Mouse (Mus musculus) brain, embryonic 18.5 days (tissue): ENCODE data around the gene Nsf.

Experiments
- DNase-seq: peaks from one replicate; pipeline ENCODE4 v3.0.0-alpha.2; 2012; ENCODE audit warnings: low read depth, low spot score

The Nsf gene

DNA sequence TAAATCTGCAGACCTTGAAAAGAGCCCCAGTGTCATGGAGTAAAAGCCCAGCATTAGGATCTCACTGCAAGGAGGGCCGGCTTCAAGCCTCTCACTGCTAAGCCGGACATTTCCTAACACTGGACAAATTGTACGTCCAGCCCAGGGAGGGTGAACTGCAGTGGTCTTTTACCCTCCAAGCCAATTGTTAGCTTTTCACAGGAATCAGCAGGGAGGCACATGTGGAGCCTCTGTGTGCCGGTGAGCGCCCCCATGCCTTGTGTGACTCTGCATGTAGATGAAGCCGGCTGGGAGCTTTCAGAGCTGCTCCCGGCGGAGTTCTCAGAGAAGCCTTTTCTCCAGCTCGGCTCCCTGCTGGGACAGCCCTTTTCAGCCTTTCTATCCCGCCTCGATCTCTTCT lies 113.0 kb downstream of the Nsf start:
- DNase-seq = peak; percentile 54

DNA sequence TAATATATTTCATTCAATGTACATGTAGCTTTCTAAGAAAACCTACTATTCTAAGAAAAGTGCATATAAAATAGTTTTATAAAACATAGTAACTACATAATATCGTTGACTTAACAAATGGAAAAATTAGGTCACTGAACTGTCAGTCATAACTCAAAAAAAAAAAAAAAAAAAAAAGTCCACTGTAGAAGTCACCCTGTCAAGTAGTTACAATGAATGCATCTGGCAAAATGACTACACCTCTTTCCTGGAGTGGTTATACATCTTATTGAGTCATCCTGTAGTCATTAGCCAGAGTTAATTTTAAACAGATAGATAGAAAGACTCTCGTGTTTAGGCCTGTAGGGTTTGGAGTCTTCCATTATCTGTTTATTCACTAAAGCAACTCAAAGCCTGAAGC lies 114.9 kb downstream of the Nsf start:
- DNase-seq = no peak

DNA sequence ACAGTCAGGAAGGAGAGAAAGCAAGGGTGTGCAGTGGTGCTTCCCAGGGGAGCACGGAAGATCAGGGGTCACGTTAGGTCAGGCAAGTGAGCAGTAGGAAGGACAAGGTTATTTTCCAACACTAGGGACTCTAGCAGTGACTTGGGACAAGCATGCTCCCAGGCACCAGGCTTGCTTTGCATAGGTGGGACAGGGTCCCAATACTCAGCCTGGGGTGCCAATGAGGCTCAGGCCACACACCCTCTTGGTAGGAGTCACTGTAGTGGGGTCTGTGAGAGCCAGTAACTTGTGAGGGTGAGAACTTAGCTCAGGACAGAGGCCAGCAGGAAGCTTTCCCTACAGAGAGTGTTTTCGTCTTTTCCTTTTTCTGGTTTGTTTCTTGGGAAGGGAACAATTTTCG lies 121.5 kb downstream of the Nsf start:
- no peak for DNase-seq

DNA sequence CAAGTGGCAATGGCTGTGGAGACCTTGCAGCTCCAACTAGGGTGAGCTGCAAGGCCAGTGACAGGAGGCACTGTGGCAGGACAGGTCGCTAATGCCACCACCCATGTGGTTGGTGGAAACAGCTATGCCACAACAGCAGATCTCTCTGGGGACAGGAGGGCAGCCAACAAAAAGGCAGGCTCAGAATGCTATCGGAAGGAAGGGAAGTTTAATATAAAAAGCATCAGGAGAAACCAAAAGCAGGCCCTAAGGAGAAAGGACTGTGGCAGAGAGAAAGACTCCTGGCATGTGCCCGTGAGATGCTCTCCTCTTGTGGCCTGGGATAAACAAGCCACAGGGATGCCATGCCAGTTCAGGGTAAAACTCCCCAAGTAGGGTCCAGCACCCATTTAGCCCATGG lies 122.1 kb downstream of the Nsf start:
- DNase-seq = no peak

DNA sequence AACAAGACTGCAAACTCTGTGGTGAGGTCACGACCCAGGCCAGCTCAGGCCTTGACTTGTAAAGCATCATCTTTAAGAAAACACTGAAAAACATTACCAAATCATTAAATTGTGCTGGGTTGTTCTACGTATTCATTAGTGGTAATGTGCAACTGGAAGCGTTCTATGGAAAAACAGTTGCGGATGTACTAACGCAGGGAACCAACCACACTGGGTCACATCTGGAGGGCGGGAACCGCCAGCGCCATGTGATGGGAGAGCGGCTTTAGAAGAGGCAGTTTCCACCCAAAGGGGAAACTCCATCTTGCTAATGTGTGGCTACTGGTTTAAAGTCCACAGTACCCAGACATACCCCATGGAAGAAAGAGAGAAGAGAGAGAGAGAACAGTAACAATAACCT lies 123.4 kb downstream of the Nsf start:
- no peak for DNase-seq

DNA sequence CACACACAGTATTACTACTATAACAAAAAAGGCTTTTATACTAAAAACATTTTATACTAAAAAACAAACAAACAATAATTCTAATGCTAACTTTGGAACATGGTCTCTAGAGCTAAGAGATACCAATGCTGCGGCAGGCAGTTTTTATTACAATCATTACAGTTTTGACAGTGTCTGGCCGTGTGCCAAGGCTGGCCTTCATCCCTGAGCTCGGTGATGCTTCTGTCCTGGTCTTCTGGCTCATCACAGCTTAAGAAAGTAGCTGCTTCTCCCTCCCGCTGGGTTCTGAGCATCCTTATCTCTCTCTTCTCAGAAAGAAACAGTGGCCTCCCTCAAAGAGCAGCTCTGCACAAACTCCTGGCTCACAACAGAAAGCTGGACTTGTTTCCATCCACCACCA lies 123.9 kb downstream of the Nsf start:
- no peak for DNase-seq

DNA sequence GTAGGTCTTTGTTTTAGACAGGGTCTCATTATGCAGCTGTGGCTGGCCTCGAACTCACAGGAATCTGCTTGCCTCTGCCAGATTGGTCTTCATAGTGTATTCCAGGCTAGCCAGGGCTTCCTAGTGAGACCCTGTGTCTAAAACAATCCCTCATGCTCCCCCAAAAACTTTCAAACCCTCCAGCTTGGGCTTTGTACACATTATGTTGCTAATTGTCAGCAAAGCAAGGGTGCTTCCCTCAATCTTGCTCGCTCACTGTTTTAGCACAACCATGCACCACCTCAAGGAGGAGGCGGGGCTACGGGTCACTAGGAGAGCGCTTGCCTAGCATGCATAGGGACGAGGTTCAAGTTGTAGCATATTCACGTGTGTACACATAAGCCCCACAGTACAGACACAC lies 125.0 kb downstream of the Nsf start:
- DNase-seq = no peak

DNA sequence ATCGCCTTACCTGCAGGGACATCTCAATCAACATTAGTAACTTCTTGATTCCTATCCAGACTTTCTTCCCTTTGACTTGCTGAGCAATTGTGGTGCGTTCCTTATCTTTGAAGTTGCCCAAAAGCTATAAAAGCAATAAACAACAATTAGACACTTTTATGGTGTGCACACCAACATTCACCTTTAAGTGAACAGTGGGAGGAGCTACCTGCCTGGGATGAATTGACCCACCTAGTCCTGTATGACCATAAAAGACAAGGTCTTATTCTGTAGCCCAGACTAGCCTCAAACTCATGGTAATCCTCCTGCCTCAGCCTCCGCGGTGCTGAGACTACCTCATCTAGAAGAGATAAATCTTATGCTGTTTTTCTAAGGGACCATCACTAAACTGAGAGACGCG lies 126.7 kb downstream of the Nsf start:
- DNase-seq = no peak

DNA sequence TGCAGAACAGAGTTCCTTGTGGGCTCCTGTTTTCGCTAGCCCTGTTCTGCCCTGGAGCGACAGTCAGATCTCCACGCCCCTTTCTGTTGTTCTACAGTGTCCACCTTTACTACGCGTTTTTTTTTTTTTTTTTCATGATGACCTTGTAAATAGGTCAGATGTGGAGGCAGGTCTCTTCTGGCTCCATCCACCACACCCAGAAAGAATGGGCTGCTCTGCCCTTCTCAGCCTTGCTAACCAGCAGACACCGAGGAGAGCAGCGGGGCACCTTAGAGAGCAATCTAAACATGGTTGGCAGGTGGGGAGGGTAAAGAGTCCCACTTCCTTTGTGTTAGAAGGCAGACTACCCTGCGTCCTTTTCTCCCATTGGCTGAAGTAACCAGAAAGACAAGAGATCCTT lies 137.1 kb downstream of the Nsf start:
- no peak for DNase-seq

DNA sequence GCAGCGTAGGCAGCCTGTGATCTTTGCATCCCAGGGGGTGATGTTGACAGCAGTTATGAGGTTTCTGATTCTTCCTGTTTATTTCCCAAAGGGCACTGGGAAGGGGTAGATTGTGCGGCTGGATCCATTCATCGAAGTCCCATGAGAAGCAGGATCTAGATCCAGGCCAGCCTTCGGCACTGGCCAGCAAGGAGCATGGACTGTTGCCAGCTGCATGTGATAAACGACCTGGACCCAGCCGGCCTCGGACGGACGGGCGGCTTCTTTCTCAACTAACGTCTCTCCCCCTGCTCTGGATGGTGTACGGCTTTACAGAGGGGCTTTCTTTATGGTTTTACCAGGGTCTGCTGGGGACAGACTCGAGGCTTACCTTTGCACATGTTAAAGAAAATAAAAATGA lies 137.9 kb downstream of the Nsf start:
- DNase-seq = no peak

DNA sequence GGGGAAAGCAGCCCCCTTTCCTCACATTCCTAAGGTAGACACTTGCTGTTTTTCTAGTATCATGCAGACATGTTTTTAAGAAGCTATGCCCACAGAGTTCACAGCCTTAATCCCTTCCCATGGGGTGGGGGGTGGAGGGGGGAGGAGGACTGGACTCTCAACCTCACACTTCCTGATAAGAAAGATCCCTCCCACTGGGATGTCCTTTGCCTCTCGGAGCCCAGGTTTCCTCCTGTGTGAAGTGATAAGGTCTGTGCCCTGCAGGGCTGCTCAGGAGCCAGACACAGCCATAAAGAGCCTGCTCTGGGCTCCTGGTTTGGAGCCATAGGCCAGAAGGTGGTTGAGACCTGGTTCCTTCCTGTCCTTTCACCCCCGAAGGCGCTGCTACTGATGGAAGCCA lies 139.0 kb downstream of the Nsf start:
- DNase-seq = no peak

DNA sequence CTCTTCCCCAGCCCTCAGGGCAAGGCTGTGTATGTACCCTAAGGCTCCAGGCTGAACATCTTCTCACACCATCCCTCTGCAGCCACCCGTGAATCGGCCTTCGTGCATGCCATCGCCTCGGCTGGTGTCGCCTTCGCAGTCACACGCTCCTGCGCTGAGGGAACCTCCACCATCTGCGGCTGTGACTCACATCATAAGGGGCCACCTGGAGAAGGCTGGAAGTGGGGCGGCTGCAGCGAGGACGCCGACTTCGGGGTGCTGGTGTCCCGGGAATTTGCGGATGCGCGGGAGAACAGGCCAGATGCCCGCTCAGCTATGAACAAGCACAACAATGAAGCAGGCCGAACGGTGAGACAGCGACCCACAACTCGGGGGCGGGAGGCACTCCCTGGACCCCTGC lies 142.6 kb downstream of the Nsf start:
- DNase-seq = no peak

DNA sequence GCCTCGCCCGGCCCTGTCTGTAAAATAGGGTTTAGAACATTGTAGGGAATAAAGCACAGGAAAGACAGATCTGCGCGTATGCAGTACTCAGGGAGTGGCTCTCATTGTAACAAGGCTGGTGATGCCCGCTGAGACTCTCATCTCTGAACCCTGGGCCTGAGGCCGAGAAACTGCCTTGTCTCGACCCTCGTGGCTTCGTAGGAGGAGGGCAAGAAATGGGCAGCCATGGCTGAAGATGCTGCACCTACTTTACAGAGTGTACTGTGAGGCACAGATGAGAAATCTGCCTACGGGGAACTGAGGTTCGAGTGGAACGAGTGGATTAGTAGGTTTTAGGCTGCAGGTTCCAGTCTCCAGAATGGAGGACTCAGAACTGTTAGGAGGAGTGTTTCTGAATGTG lies 143.2 kb downstream of the Nsf start:
- no peak for DNase-seq

DNA sequence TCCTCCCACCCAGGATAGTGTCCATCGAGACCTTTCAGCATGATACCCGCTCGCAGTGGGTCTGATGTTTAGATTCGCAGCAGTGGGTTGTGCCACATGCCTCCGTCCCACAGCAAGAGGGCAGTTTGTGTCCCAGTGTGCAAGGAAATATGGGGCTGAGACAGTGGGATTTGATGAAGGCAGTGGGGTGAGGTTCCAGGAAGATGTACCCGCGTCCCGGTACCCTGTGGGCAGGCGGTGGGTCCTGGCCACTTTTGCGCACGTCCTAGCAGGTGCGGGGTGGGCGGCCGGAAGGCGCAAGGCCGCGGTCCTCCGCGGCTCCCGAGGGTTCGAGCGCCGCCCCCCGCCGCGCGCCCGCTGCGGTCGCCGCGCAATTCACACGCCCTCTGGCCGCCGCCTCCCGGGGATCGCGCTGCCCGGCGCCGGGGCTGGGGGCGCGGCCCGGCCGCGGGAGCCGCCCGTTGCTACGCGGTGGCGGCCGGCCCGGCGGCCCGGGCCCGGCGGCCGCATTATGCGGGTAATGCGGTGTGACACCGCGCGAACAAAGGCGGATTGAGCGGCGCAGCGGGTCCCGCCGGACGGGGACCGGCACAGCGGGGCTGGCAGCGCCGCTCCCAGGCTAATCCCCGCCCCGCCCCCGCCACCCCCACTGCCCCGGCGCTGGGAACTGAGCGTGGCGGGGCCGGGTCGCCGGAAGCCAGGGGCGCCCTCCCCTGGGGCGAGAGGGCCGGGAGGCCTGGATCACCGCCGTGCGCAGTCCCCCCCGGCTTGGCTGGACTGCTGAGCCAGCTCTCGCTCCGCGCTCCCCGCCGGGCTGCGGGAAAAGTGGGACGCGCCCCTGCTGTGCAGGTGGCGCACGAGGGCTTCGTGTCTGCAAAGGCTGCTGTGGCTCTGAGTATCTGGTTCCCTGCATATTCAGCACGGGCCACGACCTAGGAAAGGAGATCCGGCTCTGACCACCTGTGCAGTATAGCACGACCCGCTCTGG lies 144.0 kb downstream of the Nsf start:
- DNase-seq = no peak

DNA sequence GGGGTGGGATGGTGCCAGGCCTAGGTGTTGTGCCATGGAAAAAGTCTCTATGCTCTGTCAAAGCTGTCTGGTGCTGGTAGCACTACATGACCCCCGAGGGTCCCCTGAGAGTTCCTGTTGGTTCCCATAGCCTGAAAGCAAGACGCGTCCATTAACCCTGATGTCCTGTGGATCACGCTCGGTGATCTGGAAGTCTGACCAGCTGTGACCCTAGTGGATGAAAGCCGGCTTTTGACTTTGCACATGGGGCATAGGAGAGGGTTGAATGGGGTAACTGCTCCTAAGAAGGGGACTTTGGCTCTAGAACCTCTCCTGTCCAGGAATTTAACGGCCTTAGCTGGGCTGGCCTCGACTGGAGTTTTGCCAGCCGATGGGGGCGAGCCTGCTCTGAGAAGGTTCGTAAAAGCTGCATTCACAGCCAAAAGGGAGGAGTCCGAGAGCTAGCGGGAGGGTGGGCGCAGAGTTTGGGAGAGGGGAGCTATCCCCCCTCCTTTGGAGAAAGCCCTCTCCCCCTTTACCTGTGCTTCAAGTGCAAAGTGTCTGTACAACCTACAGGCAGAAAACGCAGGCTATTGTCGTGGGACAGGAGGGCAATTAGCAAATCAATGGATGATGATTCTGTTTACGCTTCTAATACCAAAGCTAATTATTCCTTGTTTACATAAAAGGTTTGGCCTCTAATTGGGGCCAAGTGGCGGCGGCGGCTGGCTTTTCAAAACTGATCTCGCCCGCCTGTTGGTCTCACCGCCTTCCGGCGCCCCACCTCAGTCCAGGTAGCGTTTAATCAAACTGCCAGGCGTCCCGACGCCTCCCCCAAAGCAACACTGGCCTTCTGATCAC lies 144.9 kb downstream of the Nsf start:
- no peak for DNase-seq

DNA sequence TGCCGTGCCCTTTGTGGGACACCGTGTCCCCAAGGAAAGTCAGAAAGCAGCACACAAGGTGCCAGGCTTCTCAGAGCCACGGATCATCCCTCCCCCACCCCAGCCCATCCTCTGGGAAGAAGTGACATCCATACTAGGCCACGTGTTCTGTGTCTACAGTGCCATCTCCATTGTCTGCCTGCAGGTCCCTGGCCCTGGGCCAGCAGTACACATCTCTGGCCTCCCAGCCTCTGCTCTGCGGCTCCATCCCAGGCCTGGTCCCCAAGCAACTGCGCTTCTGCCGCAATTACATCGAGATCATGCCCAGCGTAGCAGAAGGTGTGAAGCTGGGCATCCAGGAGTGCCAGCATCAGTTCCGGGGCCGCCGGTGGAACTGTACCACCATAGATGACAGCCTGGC lies 145.9 kb downstream of the Nsf start:
- DNase-seq = no peak

DNA sequence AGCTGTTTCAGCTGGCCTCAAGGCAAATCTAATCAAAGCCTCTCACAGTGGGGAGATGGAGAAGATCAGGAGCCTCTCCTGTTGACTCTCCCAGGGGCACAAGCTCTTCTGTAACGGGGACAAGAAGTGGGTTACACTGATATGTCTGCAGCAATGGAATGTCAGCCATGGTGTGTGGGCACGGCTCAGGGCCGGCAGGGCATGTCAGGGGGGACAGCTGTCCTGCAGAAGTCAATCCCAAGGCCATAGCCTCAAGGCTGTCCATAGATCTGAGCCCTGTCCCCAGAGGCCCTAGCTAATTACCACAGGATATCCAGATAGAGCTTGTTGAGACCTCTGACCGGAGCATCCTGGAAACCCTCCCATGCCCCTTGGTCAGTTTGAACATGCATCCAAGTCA lies 149.1 kb downstream of the Nsf start:
- DNase-seq = no peak

DNA sequence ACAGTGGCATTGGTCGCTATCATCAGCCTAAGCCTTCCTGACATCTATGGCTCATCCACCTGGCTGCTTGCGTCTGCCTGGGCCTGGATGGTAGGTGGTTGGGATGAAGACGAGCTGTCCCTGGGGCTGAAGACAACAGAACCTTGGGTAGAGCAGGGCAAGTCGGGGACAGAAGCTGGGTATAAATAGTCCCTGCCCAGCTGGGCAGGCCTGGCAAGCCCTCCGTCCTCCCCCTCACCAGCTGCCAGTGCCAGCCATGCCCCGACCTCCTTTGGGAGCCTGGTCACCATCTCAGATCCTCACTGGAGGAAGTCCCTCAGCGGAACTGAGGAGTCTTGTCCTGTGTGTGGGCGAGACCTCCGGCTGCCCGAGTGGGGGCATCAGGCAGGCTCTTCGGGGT lies 149.7 kb downstream of the Nsf start:
- DNase-seq = no peak

DNA sequence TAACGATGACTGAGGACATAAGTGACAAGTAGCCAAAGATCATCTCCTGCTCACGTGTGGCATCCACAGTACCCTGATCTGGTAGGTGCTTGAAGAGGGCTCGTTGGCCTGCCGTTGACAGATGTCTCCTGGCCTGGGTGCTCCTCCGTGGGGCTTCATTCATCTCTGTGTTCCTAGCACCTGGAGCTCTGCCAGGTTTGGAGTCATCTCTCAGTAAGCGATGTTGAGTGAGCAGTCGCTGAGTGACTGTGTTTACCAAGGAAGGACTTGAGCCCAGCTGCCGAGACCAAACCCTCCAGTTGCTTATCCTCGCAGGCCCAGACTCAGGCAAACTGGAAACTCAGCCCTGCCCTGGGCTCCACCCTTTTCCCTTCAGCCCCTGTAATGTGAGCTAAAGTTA lies 152.7 kb downstream of the Nsf start:
- DNase-seq = no peak

DNA sequence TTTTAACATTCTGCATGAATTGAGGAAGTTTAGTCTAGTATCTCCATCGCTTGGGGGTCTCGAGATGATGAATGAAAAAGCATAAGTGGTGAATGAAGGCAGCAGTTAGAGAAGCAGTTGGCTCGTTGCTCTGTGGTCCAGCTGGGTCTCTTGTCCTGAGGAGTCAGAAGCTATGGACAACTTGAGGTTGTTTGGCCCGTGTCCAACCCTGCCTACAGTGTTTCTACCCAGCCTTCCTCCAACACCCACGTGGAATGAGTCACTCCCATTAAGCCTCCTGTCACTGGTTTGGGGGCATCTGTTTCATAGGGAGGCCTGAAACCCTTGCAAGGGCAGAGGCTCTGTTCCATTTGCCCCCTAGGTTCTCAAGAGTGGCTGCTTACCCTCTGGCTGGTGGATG lies 163.9 kb downstream of the Nsf start:
- DNase-seq = no peak

DNA sequence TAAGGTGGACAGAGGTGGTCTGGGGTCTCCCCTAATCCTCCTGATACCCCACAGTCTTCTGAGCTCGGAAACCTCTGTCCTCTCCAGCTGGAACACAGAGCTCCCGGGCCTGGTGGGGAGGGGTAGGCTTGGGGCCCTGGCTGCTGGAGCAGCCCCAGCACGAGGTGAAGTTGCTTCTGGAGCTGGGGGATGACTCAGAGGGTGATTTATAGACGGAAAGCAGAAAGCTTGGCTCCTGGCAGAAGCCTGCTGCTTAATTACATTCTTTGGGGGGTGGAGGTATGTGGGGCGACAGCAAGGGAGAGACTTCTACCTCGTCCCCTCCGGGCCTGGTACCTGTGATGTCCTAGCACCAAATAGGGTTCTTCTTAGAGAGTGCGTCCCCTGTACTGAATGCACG lies 173.7 kb downstream of the Nsf start:
- no peak for DNase-seq

DNA sequence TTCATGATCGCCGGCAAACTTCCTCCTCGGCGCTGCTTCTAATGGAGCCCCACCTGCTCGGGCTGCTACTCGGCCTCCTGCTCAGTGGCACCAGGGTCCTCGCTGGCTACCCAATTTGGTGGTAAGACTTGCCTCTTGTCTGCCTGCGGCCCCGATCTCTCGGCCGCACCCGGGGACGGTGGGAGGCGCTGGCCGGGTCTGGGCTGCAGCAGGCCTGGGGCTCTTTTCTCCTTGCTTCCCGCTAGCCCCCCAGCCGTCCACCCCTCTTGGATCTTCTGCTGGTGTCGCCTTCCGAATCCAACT lies 179.7 kb downstream of the Nsf start:
- no peak for DNase-seq
